In the genomic region with DNA sequence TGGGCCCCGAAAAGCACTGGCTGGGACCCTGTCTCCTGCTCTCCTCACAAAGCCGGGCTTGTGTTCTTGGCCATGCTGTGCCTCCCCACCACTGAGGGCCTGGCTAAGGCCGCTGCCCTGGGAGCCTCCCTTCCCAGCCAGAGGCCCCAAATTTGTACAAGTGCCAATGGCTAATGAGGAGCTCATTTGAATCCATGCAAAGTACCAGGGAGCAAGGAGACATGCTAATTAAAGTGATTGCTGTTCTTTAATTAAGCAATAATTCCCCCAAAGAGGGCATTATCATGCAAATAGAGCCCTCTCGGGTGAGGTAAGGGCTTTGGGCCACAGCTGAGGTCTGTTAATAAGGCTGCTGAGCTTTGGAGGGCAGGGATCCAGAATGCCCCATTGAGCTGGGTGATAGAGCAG, we compare ENCODE assay signal across 11 mouse cellular contexts. TPM values are rescaled to one million over a fixed set of nuclear protein-coding genes. Genes with fewer than 3 reads are reported as not detected.
A peak's percentile ranks its signal among the peaks of the same experiment; 100 is the strongest.
DNase-seq lines count a peak whose midpoint lies in the region; ATAC-seq and TF ChIP-seq lines count a peak whose summit lies in the region.
"Had no signal": no experiment of that assay in that cellular context is flagged by ENCODE, and none has a peak within 500 bp of the region (broad histone marks: within the 10 kb centered on the region; RNA-seq: fewer than 3 reads in every experiment).

No protein-coding gene starts in this region.

- no peak overlapping the region for H3K4me2 ChIP-seq in hindbrain, postnatal 0 days (ENCODE audit: low read depth, low read length)
- H3K4me2 ChIP-seq in midbrain, embryonic 12.5 days (replicated peaks), result no peak overlapping the region
- H3K4me2 ChIP-seq in kidney, embryonic 14.5 days (replicated peaks; ENCODE audit: low read depth, low read length), result no peak overlapping the region
- H3K4me2 ChIP-seq: liver, embryonic 11.5 days had no signal

- peak; percentile 62 for DNase-seq in right cerebral cortex, adult 18-20 months
- no peak for DNase-seq in right cerebral cortex, postnatal 25 days
- peak; percentile 84 for DNase-seq in hindbrain, postnatal 0 days (ENCODE audit: low spot score)
- DNase-seq in heart, adult 18-20 months, result no peak
- no peak for DNase-seq in heart, embryonic 10.5 days (ENCODE audit: low spot score)
- DNase-seq in spleen, postnatal 10 days (ENCODE audit: low spot score in 2 of 2), result no peak
- DNase-seq: cerebellum, postnatal 36 days; gastrocnemius, postnatal 10 days had no signal

- no peaks in the 10 kb centered on the region for H3K36me3 ChIP-seq in hindbrain, postnatal 0 days (ENCODE audit: insufficient read depth, low read length)
- H3K36me3 ChIP-seq in midbrain, embryonic 12.5 days, result no peaks in the 10 kb centered on the region
- H3K36me3 ChIP-seq in heart, embryonic 10.5 days, result no peaks in the 10 kb centered on the region
- no peaks in the 10 kb centered on the region for H3K36me3 ChIP-seq in kidney, embryonic 14.5 days (ENCODE audit: control insufficient read depth, insufficient read depth, low read length)

- ATAC-seq in hindbrain, postnatal 0 days, result peak; percentile 89
- ATAC-seq in midbrain, embryonic 12.5 days (ENCODE audit: low FRiP score, low read depth), result peak; percentile 87
- no peak for ATAC-seq in kidney, embryonic 14.5 days (ENCODE audit: low FRiP score, low TSS enrichment)

- no peak for TF ChIP-seq CTCF in hindbrain, postnatal 0 days (IDR thresholded peaks at IDR 0.05; ENCODE audit: low read depth)

- WGBS in hindbrain, postnatal 0 days, result 14% methylated on average over 4 of the region's 4 CpGs
- WGBS in midbrain, embryonic 12.5 days, result 27% methylated on average over 4 of the region's 4 CpGs
- 66% methylated on average over 4 of the region's 4 CpGs for WGBS in heart, embryonic 10.5 days
- WGBS in kidney, embryonic 14.5 days, result 54% methylated on average over 4 of the region's 4 CpGs

- H3K4me1 ChIP-seq in hindbrain, postnatal 0 days (ENCODE audit: insufficient read depth, low read length), result peaks cover 4% of the 10 kb centered on the region; the same call in 1 of the 2 replicates
- peaks cover 61% of the 10 kb centered on the region for H3K4me1 ChIP-seq in midbrain, embryonic 12.5 days
- peaks cover 22% of the 10 kb centered on the region for H3K4me1 ChIP-seq in heart, embryonic 10.5 days
- H3K4me1 ChIP-seq in kidney, embryonic 14.5 days (ENCODE audit: control insufficient read depth, insufficient read depth, low read length), result no peaks in the 10 kb centered on the region

- H3K4me3 ChIP-seq in hindbrain, postnatal 0 days (ENCODE audit: low read length), result no peak overlapping the region
- H3K4me3 ChIP-seq in midbrain, embryonic 12.5 days, result no peak overlapping the region
- no peak overlapping the region for H3K4me3 ChIP-seq in heart, embryonic 10.5 days
- H3K4me3 ChIP-seq in kidney, embryonic 14.5 days (ENCODE audit: low read length), result no peak overlapping the region

- no peak overlapping the region for H3K9ac ChIP-seq in hindbrain, postnatal 0 days (replicated peaks; ENCODE audit: low read length)
- no peak overlapping the region; the same call in 1 of the 2 replicates for H3K9ac ChIP-seq in midbrain, embryonic 12.5 days (replicated peaks)
- H3K9ac ChIP-seq in kidney, embryonic 14.5 days (ENCODE audit: low read depth, low read length), result no peak overlapping the region

- H3K27ac ChIP-seq in hindbrain, postnatal 0 days, result no peak overlapping the region
- H3K27ac ChIP-seq in midbrain, embryonic 12.5 days (replicated peaks), result peak overlapping the region; percentile 54
- H3K27ac ChIP-seq in heart, embryonic 10.5 days, result no peak overlapping the region
- H3K27ac ChIP-seq in kidney, embryonic 14.5 days (ENCODE audit: low read depth, low read length), result no peak overlapping the region

- no peaks in the 10 kb centered on the region for H3K9me3 ChIP-seq in hindbrain, postnatal 0 days (ENCODE audit: low read length)
- no peaks in the 10 kb centered on the region for H3K9me3 ChIP-seq in midbrain, embryonic 12.5 days
- H3K9me3 ChIP-seq in heart, embryonic 10.5 days, result no peaks in the 10 kb centered on the region
- no peaks in the 10 kb centered on the region for H3K9me3 ChIP-seq in kidney, embryonic 14.5 days (ENCODE audit: control insufficient read depth, low read length)

- H3K27me3 ChIP-seq in hindbrain, postnatal 0 days (ENCODE audit: insufficient read depth, low read length), result peaks cover 10% of the 10 kb centered on the region; the same call in 1 of the 2 replicates
- peaks cover 30% of the 10 kb centered on the region for H3K27me3 ChIP-seq in midbrain, embryonic 12.5 days
- H3K27me3 ChIP-seq in heart, embryonic 10.5 days (ENCODE audit: insufficient read depth, poor library complexity, severe bottlenecking), result peaks cover 25% of the 10 kb centered on the region
- peaks cover 4% of the 10 kb centered on the region; the same call in 1 of the 2 replicates for H3K27me3 ChIP-seq in kidney, embryonic 14.5 days (ENCODE audit: control insufficient read depth, insufficient read depth, low read length)

RNA-seq across cellular contexts. Expression of gene Cdon, which starts 18.3 kb away (rescaled TPM):
- total RNA-seq in hindbrain, postnatal 0 days (2014; rRNA removed), result 10.6 and 11.1 TPM in 2 replicates
- polyA plus RNA-seq in hindbrain, postnatal 0 days (2015; fragmentation: Nextera tagmentation; extraction: Ambion mirVana), result 1.0 and 1.7 TPM in 2 replicates
- 19.7 and 22.8 TPM in 2 replicates for polyA plus RNA-seq in midbrain, embryonic 12.5 days (2016; fragmentation: Nextera tagmentation; extraction: Ambion mirVana)
- 1 to 10 TPM; 9.0 to 9.2 TPM for total RNA-seq in heart, adult 18-20 months (2021)
- 4.0 and 6.2 TPM in 2 replicates for polyA plus RNA-seq in heart, embryonic 10.5 days (2016; fragmentation: Nextera tagmentation; extraction: Ambion mirVana)
- 3.6 and 6.2 TPM in 2 replicates for polyA plus RNA-seq in kidney, embryonic 14.5 days (2014; fragmentation: Nextera tagmentation; extraction: Ambion mirVana)

Comparison
In these comparisons a context has a peak if more than half of its experiments do, and no peak if none do; other contexts are left out.
1. DNase-seq: peak in right cerebral cortex, adult 18-20 months (single experiment) and hindbrain, postnatal 0 days (single experiment); none in right cerebral cortex, postnatal 25 days (single experiment), heart, adult 18-20 months (0 of 2), heart, embryonic 10.5 days (single experiment) and spleen, postnatal 10 days (0 of 2).